Mouse (Mus musculus) lung, embryonic 14.5 days (tissue): ENCODE measurements around the gene Gm21149. TPM values are rescaled to one million over a fixed set of nuclear protein-coding genes. Genes with fewer than 3 reads are reported as not detected.
"Not testable (repeated sequence)": the region's sequence is repeated elsewhere in the genome, so short reads cannot be mapped to it uniquely, and the experiment has no call there.

ENCODE experiments used
- ATAC-seq: fragments of 200-750 bp; cut with Nextera tagmentation; 2 replicates; pipeline ENCODE4 v1.8.0; 2017; ENCODE audit warnings: mild to moderate bottlenecking, moderate TSS enrichment, moderate library complexity; ENCODE audit not compliant: insufficient read depth
- DNase-seq: peaks from one replicate; pipeline ENCODE4 v3.0.0-alpha.2; 2015
- H3K27ac ChIP-seq: fragments of 300-500 bp; sonication (generic); 2 replicates; pipeline ENCODE4 v1.5.1; 2014; ENCODE audit warnings: low read depth, mild to moderate bottlenecking, moderate library complexity
- H3K27me3 ChIP-seq: fragments of 300-500 bp; sonication (generic); 2 replicates; pipeline ENCODE4 v1.6.1; 2014; ENCODE audit warnings: low read length, control low read depth; ENCODE audit not compliant: insufficient read depth
- H3K36me3 ChIP-seq: fragments of 300-500 bp; sonication (generic); 2 replicates; pipeline ENCODE4 v1.6.1; 2014; ENCODE audit warnings: control low read depth; ENCODE audit not compliant: insufficient read depth
- H3K4me1 ChIP-seq: fragments of 300-500 bp; sonication (generic); 2 replicates; pipeline ENCODE4 v1.6.1; 2014; ENCODE audit warnings: antibody characterized with exemption, control low read depth; ENCODE audit not compliant: insufficient read depth
- H3K4me2 ChIP-seq: fragments of 300-500 bp; sonication (generic); 2 replicates; pipeline ENCODE4 v1.6.1; 2014; ENCODE audit warnings: mild to moderate bottlenecking
- H3K4me3 ChIP-seq: fragments of 300-500 bp; sonication (generic); 2 replicates; pipeline ENCODE4 v1.5.1; 2014; ENCODE audit warnings: low read depth, low read length
- H3K9ac ChIP-seq: fragments of 300-500 bp; sonication (generic); 2 replicates; pipeline ENCODE4 v1.6.1; 2014
- H3K9me3 ChIP-seq: fragments of 300-500 bp; sonication (generic); 2 replicates; pipeline ENCODE4 v1.6.1; 2016; ENCODE audit warnings: low read depth, low read length, control low read depth
- CTCF ChIP-seq: IDR thresholded peaks from 2 replicates; pipeline ENCODE4 v1.5.1; 2016; ENCODE audit warnings: antibody characterized with exemption, low read depth
- WGBS: fragments of 180-500 bp; shearing (Covaris S2); extraction: QIAGEN DNeasy Blood & Tissue Kit; methylation state at CpG from one replicate; pipeline ENCODE4 v1.1.7; 2014; 5-methylcytosine and 5-hydroxymethylcytosine counted together
- polyA plus RNA-seq: library from polyadenylated mRNA; unstranded; fragments of >200 nt; fragmentation: Nextera tagmentation; extraction: Ambion mirVana; gene quantifications from 2 replicates; pipeline ENCODE4 v1.2.1, GENCODE M21; 2014

The Gm21149 gene
- polyA plus RNA-seq, 1 experiment from 2014 or later = not detected

GRCm38 (mm10) chr5:15508460-15509451 lies 32.4 kb upstream of the Gm21149 start:
- H3K4me2 ChIP-seq, H3K27me3 ChIP-seq, H3K9ac ChIP-seq, H3K4me1 ChIP-seq, H3K9me3 ChIP-seq, H3K4me3 ChIP-seq, H3K36me3 ChIP-seq, H3K27ac ChIP-seq, ATAC-seq: not testable (repeated sequence)
- WGBS = 57% methylated on average over 6 of the region's 6 CpGs
- 0 out of 2 replicates have a peak, but pooled peaks have one; percentile 21 for TF ChIP-seq CTCF
- DNase-seq = peak; percentile 44

DNA sequence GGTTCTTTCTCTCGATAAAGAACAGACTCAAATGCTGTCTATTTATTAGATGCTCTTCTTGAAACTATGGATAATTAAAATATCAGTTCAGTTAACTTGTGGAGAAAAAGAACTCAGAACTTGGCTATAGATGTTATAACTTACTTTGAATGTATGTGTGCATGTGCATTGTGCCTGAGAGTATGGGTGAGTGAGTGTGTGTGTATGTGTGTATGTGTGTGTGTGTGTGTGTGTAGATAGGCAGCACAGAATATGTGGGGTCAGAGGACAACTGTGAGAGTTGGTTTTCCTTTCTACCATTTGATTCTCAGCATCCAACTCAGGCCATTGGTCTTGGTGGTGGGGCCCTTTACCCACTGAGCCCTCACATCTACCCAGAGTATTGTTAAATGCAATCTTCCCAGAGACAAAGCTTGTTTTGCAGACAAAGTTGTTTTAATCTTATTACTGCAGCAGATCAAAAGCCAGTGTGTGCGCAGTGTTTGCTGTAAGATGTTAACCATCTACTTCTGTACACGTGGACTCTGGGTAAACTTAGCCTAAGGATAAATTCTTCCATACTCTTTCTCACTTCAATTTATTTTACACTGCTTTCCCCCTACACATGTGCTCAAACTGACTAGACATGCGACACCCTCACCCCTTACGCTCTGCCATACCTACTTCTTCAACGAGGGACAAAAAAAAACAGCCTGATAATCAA lies 31.6 kb upstream of the Gm21149 start:
- not testable (repeated sequence) for H3K36me3 ChIP-seq, H3K27me3 ChIP-seq, H3K27ac ChIP-seq, H3K4me1 ChIP-seq, H3K4me3 ChIP-seq, H3K4me2 ChIP-seq, H3K9me3 ChIP-seq, H3K9ac ChIP-seq, ATAC-seq
- WGBS = 66% methylated on average over 6 of the region's 6 CpGs
- peak; percentile 24 for DNase-seq

DNA sequence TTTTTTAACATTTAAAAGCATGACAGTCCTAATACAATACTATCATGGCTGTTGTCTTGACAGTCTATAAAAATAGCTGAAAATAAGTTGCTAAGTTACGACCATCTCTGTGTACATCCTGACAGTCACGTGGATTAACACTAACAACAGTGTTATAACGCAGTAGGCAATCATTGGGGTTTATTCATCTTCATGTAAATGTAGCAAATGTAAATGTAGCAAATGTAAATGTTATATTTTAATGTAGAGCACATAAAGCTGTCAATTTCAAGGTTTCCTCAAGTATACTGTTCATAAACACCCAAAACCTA lies 30.9 kb upstream of the Gm21149 start:
- Histone ChIP-seq H3K27me3 (no peaks in the 10 kb centered on the region), H3K4me3 (no peak overlapping the region), H3K4me1 (no peaks in the 10 kb centered on the region), H3K36me3 (no peaks in the 10 kb centered on the region), H3K9me3 (peaks cover 8% of the 10 kb centered on the region; the same call in 1 of the 2 replicates), H3K4me2 (no peak overlapping the region), H3K27ac (no peak overlapping the region), H3K9ac (no peak overlapping the region)
- DNase-seq (no peak), ATAC-seq (peak; percentile 49; the same call in 1 of the 2 replicates)
- 66% methylated on average over 3 of the region's 3 CpGs for WGBS
- TF ChIP-seq CTCF = no peak

GRCm38 (mm10) chr5:15506575-15507308 lies 30.4 kb upstream of the Gm21149 start:
- 43% methylated on average over 16 of the region's 16 CpGs for whole genome bisulfite sequencing
- peak; percentile 81 for TF ChIP-seq CTCF
- no peak overlapping the region for H3K9ac ChIP-seq

GRCm38 (mm10) chr5:15498774-15499400 lies 22.6 kb upstream of the Gm21149 start:
- H3K9me3 ChIP-seq, H3K27ac ChIP-seq, H3K27me3 ChIP-seq, H3K4me2 ChIP-seq, H3K4me3 ChIP-seq, H3K36me3 ChIP-seq, H3K4me1 ChIP-seq, DNase-seq, H3K9ac ChIP-seq: not testable (repeated sequence)
- WGBS = 28% methylated on average over 5 of the region's 5 CpGs
- TF ChIP-seq CTCF = 0 out of 2 replicates have a peak, but pooled peaks have one; percentile 40
- ATAC-seq = peak; percentile 75

More at GRCm38 (mm10) chr5:15506575-15507308, 30.4 kb upstream of the Gm21149 start:
- no peaks in the 10 kb centered on the region for H3K4me1 ChIP-seq
- H3K36me3 ChIP-seq = no peaks in the 10 kb centered on the region
- no peak overlapping the region for H3K27ac ChIP-seq
- no peak overlapping the region for H3K4me3 ChIP-seq
- peaks cover 5% of the 10 kb centered on the region; the same call in 1 of the 2 replicates for H3K9me3 ChIP-seq
- DNase-seq (peak; percentile 91), ATAC-seq (peak; percentile 82)
- H3K27me3 ChIP-seq = no peaks in the 10 kb centered on the region
- H3K4me2 ChIP-seq = peak overlapping the region; percentile 32

DNA sequence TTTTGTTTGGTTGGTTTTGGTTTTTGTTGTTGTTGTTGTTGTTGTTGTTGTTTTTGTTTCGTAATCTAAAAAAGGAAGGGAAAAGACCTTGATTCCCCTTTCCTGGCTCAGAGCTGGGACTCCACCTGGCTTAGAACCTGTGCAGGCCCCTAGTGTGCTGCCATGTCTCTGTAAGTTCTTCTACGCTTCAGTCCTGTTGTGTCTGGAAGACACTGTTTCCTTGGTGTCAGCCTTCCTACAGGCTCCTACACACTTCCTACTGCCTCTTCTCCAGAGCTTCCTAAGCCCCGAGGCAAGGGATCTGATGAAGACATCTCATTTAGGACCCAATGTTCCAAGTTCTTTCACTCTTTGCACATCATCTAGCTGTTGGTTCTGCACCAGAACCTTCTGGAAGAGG lies 22.0 kb upstream of the Gm21149 start:
- not testable (repeated sequence) for H3K4me2 ChIP-seq, H3K9me3 ChIP-seq, H3K9ac ChIP-seq, H3K27me3 ChIP-seq, ATAC-seq, H3K27ac ChIP-seq, DNase-seq, H3K4me3 ChIP-seq, H3K4me1 ChIP-seq, H3K36me3 ChIP-seq
- WGBS = 69% methylated on average over 3 of the region's 3 CpGs

GRCm38 (mm10) chr5:15490934-15491333 lies 14.6 kb upstream of the Gm21149 start:
- H3K4me2 ChIP-seq, H3K9me3 ChIP-seq, H3K4me1 ChIP-seq, DNase-seq, H3K27ac ChIP-seq, H3K27me3 ChIP-seq, ATAC-seq, H3K9ac ChIP-seq, H3K36me3 ChIP-seq, H3K4me3 ChIP-seq: not testable (repeated sequence)
- WGBS = 52% methylated on average over 2 of the region's 2 CpGs
